Mouse (Mus musculus) left cerebral cortex, adult 2 months (tissue): ENCODE measurements around the gene Il12rb1. TPM values are rescaled to one million over a fixed set of nuclear protein-coding genes. Genes with fewer than 3 reads are reported as not detected.
A peak's percentile ranks its signal among the peaks of the same experiment; 100 is the strongest.

Source experiments
- DNase-seq, 2 experiments: peaks; one replicate each; pipeline ENCODE4 v3.0.0; 2021 to 2022; ENCODE audit warnings: low spot score in 2 of 2, mixed read lengths in 1 of 2; ENCODE audit errors: extremely low spot score in 1 of 2
- H3K27ac ChIP-seq: fragments of 200-600 bp; 2 replicates; pipeline ENCODE4 v1.8.1; 2022
- H3K4me3 ChIP-seq: fragments of 200-600 bp; 2 replicates; pipeline ENCODE4 v1.8.1; 2022
- CTCF ChIP-seq: fragments of 200-600 bp; IDR thresholded peaks from 2 replicates; pipeline ENCODE4 v1.8.1; 2022; ENCODE audit warnings: antibody characterized with exemption, mild to moderate bottlenecking, moderate library complexity
- intact Hi-C: fragments of 180-260 bp; cut with DNase I; formaldehyde crosslinking; loops from one replicate; pipeline ENCODE4 v1.15.1; 2025
- total RNA-seq, 2 experiments: library from RNA; stranded (reverse); gene quantifications; 2 replicates each; pipeline ENCODE4 v1.2.3; 2021

Gene Il12rb1
- total RNA-seq, 2 experiments from 2014 or later: 0.77 to 0.82 TPM

DNA sequence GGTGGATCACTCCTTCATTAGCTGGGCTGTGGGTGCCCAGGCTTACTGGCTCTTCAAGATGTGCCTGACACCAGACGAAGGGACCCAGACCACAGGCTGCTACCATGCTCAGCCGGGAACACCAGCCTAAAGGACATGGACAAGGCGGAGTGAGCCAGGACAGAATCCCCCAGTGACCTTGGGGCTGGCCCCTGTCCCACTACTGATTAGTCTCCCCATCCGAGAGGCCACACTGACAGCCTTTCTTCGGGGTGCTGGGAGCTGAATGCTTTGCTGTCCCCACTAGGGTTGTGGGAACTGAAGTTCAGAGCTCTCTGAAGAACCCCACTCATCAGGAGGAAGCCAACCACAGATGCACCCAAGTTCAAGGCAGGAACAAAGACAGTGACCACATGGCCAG lies 33.0 kb upstream of the Il12rb1 start:
- peak overlapping the region; percentile 95 for H3K27ac ChIP-seq

DNA sequence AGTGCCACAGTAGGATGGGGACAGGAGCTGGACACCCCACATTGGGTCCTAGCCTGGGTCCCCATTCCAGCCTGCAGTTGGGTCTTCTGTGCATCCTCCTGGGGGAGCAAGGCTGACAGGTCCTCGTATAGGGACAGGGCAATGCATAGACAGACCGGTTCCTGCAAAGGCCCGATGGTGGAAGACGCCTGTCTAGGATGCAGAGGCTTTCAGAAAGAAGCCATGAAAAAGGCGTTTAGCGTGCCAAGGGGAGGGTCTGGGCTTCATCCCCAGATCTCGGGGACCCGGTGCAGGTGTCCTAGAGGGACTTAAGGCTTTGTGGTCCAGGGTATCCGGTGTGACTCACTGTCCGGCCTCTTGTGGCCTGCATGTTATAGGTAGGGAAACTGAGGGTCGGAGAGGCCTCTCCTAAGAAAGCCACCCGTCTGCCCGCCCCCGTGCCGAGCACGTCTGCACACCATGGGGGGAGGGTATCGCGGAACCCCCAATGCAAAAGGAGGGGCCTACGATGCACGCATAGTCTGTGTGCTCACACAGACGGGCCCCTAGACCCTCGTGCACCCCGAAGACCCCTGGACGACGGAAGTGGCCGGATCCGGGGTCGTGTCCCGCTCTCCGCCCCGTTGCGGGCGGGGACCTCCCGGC lies 32.3 kb upstream of the Il12rb1 start:
- no peak for TF ChIP-seq CTCF
- Histone ChIP-seq H3K27ac (peak overlapping the region; percentile 95), H3K4me3 (peak overlapping the region; percentile 87)
- no peak for DNase-seq
- intact Hi-C loops: no loop called here

More for the DNA sequence above, 33.0 kb upstream of the Il12rb1 start:
- intact Hi-C loops: no loop called here
- no peak for TF ChIP-seq CTCF
- no peak for DNase-seq
- peak overlapping the region; percentile 87 for H3K4me3 ChIP-seq

DNA sequence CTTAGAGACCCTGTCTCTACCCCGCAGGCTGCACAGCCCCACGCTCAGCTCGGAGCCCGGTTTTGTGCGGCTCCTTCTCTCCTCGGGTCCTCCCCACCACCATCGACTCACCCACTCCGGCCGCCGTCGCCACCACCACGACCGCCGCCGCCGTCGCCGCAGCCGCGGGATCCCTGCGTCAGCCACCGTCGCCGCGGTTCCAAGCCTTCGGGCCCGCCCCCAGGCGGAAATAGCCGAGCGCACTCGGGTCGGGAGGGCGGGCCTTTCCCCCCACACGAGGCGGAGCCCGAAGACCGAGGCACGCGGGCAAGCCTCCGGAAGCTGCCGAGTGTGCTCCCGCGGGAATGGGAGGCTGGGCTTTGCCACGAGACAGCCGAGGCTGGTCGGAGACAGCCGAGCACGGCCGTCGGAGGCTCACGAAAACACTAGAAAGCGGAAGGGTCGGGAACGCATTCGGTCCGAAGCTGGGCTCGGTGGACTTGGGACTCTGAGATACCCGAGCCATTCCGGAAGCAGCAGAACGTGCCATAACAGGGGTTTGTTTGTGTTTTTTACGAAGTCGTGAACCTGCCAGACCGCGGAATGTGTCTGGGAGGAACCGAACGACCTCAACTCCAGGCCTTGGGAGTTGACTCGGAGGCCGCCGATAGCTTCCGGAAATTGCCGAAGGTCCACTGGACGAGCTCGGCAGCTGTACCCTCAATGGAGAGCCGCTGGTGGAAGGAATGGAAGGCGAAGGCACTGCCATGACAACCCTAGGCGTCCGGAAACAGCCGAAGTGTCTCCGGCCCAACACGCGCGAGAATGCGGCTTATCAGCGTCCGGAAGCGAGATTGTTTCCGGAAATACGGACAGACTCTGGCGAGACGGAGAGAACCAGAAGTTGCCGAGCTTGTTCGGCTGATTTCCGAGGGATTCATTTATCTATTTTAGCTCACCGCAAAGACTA lies 31.5 kb upstream of the Il12rb1 start, which contains the start of gene Pik3r2:
Gene Pik3r2 (minus strand): TSS at position 218 of the 949 bp plus-strand sequence.
- H3K4me3 ChIP-seq: peak within 1 kb of the TSS; percentile 87
- peak; percentile 7; the same call in 1 of the 2 replicates for TF ChIP-seq CTCF
- intact Hi-C loops: no loop called here
- peak; percentile 98 to 99 for DNase-seq
- H3K27ac ChIP-seq: peak within 1 kb of the TSS; percentile 95

DNA sequence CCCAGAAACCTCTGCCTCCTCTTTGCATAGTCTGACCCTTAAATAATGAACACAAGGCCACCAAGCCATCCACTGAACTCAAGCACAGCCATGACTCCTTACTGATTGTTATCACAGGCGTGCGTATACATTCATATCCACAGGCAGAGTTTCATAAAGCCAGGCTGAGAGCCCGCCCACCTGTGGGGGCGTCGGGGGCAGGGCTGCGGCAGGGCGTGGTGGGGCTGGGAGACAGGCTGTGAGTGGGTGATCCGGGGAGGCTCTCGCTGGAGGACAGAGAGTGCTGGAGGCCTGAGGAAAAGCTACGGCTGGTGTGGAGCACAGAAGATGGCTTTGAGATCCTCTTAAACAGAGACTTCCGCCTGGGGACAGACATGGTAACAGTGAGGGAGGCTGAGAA lies 28.2 kb upstream of the Il12rb1 start:
- H3K27ac ChIP-seq: peak overlapping the region; percentile 57
- TF ChIP-seq CTCF: no peak
- DNase-seq: no peak
- no peak overlapping the region for H3K4me3 ChIP-seq
- intact Hi-C loops: no loop called here

DNA sequence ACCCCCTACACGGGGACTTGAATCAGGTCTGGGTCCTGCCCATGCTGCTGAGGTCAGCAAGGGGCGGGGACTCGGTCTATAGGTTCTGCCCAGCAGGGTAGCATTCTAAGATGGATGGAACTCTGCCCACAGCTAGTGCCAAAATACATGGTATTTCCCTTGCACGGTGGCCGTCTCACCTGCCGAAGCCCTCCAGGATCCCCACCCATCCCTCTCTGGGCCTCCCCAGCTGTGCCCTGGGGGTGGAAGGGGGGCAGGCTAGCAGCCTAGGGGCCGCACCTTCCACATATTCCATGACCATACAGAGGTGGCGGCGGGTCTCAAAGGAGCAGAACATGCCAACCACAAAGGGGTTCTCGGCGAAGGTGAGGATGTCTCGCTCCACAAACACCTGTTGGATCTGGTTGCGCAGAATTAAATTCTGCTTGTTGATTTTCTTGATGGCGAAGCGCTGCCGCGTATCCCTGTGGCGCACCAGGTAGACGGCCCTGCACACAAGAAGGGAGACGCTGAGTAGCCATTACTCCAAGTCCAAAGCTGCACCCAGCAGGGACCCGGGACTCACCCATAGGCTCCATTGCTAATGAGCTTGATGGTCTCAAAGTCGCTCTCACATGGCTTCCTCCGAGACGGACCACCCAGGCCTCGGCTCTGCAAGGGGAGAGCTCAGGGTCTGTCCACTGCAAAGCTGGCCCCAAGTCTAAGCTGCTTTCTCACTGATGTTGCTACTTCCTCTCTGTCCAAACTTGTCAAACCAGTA lies 21.8 kb upstream of the Il12rb1 start:
- no peak for DNase-seq
- intact Hi-C loops: no loop called here
- Histone ChIP-seq H3K27ac (no peak overlapping the region), H3K4me3 (no peak overlapping the region)
- no peak for TF ChIP-seq CTCF

DNA sequence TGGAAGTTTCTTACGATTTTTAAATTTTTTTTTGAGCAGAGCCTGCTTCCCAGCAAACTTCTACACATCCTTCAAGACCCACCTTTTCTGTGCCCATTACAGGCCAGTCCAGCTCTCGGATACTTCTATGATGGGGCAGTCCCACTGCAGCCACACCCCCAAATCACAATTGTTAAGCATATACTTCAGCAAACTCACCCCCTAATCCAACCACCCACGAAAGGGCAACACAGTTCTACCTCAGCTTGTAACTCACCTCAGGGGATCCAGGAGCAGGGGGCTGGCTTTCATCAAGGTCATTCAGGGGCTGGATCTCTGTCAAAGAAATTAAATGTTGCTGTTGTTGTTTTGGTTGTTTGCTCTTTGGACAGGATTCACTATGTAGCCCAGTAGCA lies 21.2 kb upstream of the Il12rb1 start:
- DNase-seq: no peak
- no peak for TF ChIP-seq CTCF
- Histone ChIP-seq H3K4me3 (no peak overlapping the region), H3K27ac (no peak overlapping the region)
- intact Hi-C loops: no loop called here

DNA sequence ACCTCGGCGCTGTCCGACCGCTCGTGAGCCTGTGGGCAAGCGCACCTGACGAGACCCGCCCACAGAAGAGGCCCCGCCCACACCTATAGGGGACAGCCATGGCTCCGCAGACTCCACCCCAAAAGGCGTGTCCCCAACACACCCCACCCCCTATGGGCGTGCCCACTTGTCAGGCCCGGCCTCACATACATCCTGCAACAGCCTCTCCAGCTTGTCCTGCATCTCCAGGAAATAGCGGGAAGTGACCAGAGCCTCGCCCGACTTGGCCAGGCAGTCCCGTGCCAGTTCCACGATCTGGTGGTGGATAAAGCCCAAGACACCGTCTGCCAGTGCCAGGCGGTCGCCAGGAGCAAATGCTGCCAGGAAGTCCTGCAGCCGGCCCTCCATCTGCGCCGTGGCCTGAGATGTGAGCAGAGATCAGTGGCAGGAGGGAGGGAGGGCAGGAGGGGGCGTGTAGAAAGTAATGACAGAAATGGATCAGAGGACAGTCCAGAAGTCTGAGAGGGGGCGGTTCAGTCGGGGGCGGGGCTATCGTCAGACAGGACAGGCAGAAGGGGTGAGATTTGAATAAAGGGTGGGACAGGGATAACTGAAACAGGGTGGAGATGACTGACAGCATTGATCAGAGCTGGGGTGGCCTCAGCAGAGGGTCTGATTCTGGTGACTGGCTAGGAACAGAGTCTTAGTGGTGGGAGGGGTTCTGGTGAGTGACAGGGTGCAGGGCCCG lies 20.1 kb upstream of the Il12rb1 start:
- Histone ChIP-seq H3K4me3 (no peak overlapping the region), H3K27ac (peak overlapping the region; percentile 32; the same call in 1 of the 2 replicates)
- TF ChIP-seq CTCF: no peak
- no peak for DNase-seq
- intact Hi-C loops: no loop called here

DNA sequence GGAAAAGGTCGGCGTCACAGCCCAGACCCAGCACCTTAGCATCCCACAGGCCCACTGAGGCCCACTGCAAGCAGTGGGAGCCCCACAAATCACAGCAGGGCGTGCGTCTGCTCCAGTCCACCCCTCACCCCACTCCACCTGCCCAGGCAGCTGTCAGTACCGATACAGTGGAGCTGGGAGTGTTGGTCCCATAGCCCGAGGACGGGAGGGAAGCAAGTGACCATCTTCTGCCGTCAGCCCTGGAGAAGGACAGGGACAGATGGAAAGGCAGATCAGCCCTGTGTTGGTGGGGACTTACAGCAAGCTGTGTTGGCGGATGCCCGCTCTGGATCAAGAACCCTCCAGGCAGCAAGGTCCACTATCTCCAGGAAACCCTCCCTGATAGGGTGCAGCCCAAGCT lies 19.2 kb upstream of the Il12rb1 start:
- intact Hi-C loops: no loop called here
- H3K4me3 ChIP-seq: no peak overlapping the region
- no peak for TF ChIP-seq CTCF
- DNase-seq: no peak
- H3K27ac ChIP-seq: peak overlapping the region; percentile 84; the same call in 1 of the 2 replicates

DNA sequence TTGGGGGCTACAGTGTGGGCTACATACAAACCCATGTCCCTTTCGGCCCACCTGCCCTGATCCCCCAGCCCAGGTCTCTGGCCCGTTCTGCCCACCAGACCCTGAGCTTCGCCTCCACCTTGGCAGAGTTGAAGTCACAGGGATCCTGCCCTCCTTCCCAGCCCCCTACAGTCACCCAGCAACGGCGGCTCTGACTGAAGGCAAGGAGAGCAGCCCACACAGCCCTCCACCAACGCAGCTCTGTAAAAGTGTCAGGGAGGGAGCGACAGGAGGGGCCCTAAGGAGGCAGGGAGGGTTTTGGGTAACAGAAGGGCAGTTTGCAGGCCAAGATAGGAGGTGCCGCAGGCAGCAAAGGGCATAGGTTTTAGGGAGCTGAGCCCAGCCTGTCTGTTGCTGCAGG lies 17.4 kb upstream of the Il12rb1 start:
- TF ChIP-seq CTCF: no peak
- peak in 1 of 2 experiments; percentile 69 for DNase-seq
- Histone ChIP-seq H3K4me3 (peak overlapping the region; percentile 85), H3K27ac (peak overlapping the region; percentile 84)
- intact Hi-C loops: no loop called here

DNA sequence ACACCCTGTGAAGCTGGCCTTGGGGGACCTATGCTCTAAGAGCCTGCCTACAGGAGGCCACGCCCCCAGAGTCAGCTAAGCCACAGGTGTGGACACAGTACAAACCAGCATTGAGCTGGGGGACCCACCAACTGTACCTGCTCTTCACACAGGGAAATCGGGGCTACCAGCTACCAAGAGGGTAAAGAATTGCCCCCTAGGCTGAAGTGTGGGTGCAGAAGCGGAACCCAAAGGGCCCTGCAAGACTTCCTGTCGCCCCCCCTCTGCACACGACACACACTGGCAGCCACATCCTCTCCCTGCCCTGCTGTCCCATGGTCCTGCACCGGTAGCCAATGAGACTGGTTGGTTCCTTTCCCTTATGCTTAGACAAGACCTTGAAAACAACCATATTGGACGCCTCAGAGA lies 17.0 kb upstream of the Il12rb1 start:
- no peak for DNase-seq
- no peak for TF ChIP-seq CTCF
- intact Hi-C loops: no loop called here

More for the DNA sequence above, 17.0 kb upstream of the Il12rb1 start:
- Histone ChIP-seq H3K27ac (peak overlapping the region; percentile 84), H3K4me3 (peak overlapping the region; percentile 85)
